Mouse (Mus musculus) neural tube, embryonic 14.5 days (tissue): Measurements from ENCODE around the gene Brap. TPM values are rescaled to one million over a fixed set of nuclear protein-coding genes. Genes with fewer than 3 reads are reported as not detected.
A peak's percentile ranks its signal among the peaks of the same experiment; 100 is the strongest.
"Not testable (repeated sequence)": the region's sequence is repeated elsewhere in the genome, so short reads cannot be mapped to it uniquely, and the experiment has no call there.

Experiments used
- ATAC-seq: fragments of 200-750 bp; cut with Nextera tagmentation; 2 replicates; pipeline ENCODE4 v1.8.0; 2017; ENCODE audit warnings: low read depth, mild to moderate bottlenecking, moderate TSS enrichment, moderate library complexity
- H3K27ac ChIP-seq: fragments of 300-500 bp; sonication (generic); 2 replicates; pipeline ENCODE4 v1.5.1; 2014; ENCODE audit warnings: low read depth, mild to moderate bottlenecking, control low read depth, low read length, moderate library complexity, mixed read lengths
- H3K27me3 ChIP-seq: fragments of 300-500 bp; sonication (generic); 2 replicates; pipeline ENCODE4 v1.6.1; 2014; ENCODE audit warnings: low read length; ENCODE audit not compliant: control insufficient read depth, insufficient read depth
- H3K36me3 ChIP-seq: fragments of 300-500 bp; sonication (generic); 2 replicates; pipeline ENCODE4 v1.6.1; 2014; ENCODE audit warnings: low read length, mixed read lengths; ENCODE audit not compliant: control insufficient read depth, insufficient read depth
- H3K4me1 ChIP-seq: fragments of 300-500 bp; sonication (generic); 2 replicates; pipeline ENCODE4 v1.6.1; 2014; ENCODE audit warnings: low read length; ENCODE audit not compliant: control insufficient read depth, insufficient read depth
- H3K4me2 ChIP-seq: fragments of 300-500 bp; sonication (generic); 2 replicates; pipeline ENCODE4 v1.6.1; 2014; ENCODE audit warnings: mild to moderate bottlenecking, low read depth, low read length, control low read depth
- H3K4me3 ChIP-seq: fragments of 300-500 bp; sonication (generic); 2 replicates; pipeline ENCODE4 v1.5.1; 2014; ENCODE audit warnings: low read depth, low read length, control low read depth, mixed read lengths
- H3K9ac ChIP-seq: fragments of 300-500 bp; sonication (generic); replicated peaks from 2 replicates; pipeline ENCODE4 v1.6.1; 2014; ENCODE audit warnings: low read depth, mild to moderate bottlenecking, control low read depth, low read length, mixed read lengths
- H3K9me3 ChIP-seq: fragments of 300-500 bp; sonication (generic); 2 replicates; pipeline ENCODE4 v1.6.1; 2016; ENCODE audit warnings: low read length; ENCODE audit not compliant: control insufficient read depth
- WGBS: fragments of 180-500 bp; shearing (Covaris S2); extraction: QIAGEN DNeasy Blood & Tissue Kit; methylation state at CpG from one replicate; pipeline ENCODE4 v1.1.7; 2014; 5-methylcytosine and 5-hydroxymethylcytosine counted together
- polyA plus RNA-seq: library from polyadenylated mRNA; unstranded; fragments of >200 nt; fragmentation: Nextera tagmentation; extraction: Ambion mirVana; gene quantifications from 2 replicates; pipeline ENCODE4 v1.2.1, GENCODE M21; 2014

Brap gene
- polyA plus RNA-seq, result 35.0 and 46.7 TPM in 2 replicates

- peak; percentile 89 for ATAC-seq
- Histone ChIP-seq H3K4me2 (peak within 1 kb of the TSS; percentile 84), H3K9me3 (no peaks in the 10 kb centered on the region), H3K27me3 (no peaks in the 10 kb centered on the region), H3K36me3 (peaks cover 7% of the 10 kb centered on the region; the same call in 1 of the 2 replicates), H3K9ac (peak within 1 kb of the TSS; percentile 90), H3K4me3 (peak within 1 kb of the TSS; percentile 95), H3K4me1 (peaks cover 9% of the 10 kb centered on the region), H3K27ac (peak within 1 kb of the TSS; percentile 55)
- WGBS, result 2% methylated on average over 81 of the region's 85 CpGs
Observed at GRCm38 (mm10) chr5:121660059-121660896, at the start of gene Brap, which contains the start of gene Acad10. Gene Brap (plus strand): TSS chr5:121660563. Gene Acad10 (minus strand): TSS chr5:121660514.

- H3K27ac ChIP-seq, result no peak overlapping the region
- ATAC-seq, result no peak
Observed at GRCm38 (mm10) chr5:121612036-121612435, 48.3 kb upstream of the Brap start.

DNA sequence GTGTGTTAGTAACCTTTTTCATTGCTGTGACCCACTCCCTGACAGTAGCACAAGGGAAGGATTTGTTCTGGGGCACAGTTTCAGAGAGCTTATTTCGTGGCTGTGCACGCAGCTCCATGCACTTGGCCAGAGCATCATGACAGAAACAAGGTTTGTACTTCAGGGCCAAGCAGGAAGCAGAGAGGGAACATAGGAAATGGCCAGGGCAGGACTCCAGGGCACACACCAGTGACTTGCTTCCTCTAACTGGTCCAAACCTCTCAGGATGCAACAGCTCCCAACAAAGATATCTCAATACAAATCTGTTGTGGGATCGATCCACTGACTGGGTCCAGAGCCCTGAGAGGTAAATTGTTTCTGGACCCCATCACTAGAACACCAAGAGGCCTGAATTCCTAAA, 45.4 kb upstream of the Brap start:
- ATAC-seq, H3K4me3 ChIP-seq, H3K27me3 ChIP-seq, H3K4me1 ChIP-seq, H3K9me3 ChIP-seq, H3K27ac ChIP-seq, H3K9ac ChIP-seq, H3K36me3 ChIP-seq, H3K4me2 ChIP-seq: not testable (repeated sequence)
- 87% methylated on average over 3 of the region's 3 CpGs for WGBS

More at GRCm38 (mm10) chr5:121612036-121612435, 48.3 kb upstream of the Brap start:
- 72% methylated on average over 6 of the region's 6 CpGs for WGBS
- no peaks in the 10 kb centered on the region for H3K4me1 ChIP-seq
- no peaks in the 10 kb centered on the region for H3K36me3 ChIP-seq
- H3K4me2 ChIP-seq, result no peak overlapping the region
- H3K4me3 ChIP-seq, result no peak overlapping the region
- H3K9ac ChIP-seq, result no peak overlapping the region
- H3K27me3 ChIP-seq, result no peaks in the 10 kb centered on the region
- H3K9me3 ChIP-seq, result no peaks in the 10 kb centered on the region

- WGBS, result 1% methylated on average over 54 of the region's 58 CpGs
- peak within 1 kb of the TSS; percentile 70 for H3K27ac ChIP-seq
Observed at GRCm38 (mm10) chr5:121618592-121619513, 41.5 kb upstream of the Brap start, which contains the start of gene Acad12. Gene Acad12 (minus strand): TSS chr5:121618938.

DNA sequence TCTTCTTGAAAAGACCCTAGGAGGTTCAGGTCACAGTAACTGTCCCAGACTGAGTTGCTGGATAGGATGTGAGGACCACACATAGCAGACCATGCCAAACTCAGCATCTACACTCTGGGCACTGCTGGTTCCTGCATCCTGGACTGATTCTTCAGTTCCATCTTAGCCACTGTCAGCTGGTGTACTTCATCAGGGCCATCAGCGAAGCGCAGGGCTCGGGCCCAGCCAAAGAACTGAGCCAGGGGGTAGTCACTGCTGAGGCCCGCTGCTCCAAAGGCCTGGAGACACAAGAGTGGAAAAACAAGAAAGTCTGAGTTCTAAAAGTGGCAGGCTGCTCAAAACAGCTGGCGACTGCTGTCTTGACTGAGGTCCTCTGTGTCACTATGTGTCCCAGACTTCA, 39.3 kb upstream of the Brap start:
- Histone ChIP-seq H3K27ac (no peak overlapping the region), H3K9ac (no peak overlapping the region), H3K4me1 (peaks cover 6% of the 10 kb centered on the region; the same call in 1 of the 2 replicates), H3K4me3 (no peak overlapping the region), H3K36me3 (no peaks in the 10 kb centered on the region), H3K4me2 (no peak overlapping the region), H3K9me3 (no peaks in the 10 kb centered on the region), H3K27me3 (no peaks in the 10 kb centered on the region)
- ATAC-seq, result no peak
- WGBS, result 97% methylated on average over 5 of the region's 5 CpGs

More at GRCm38 (mm10) chr5:121618592-121619513, 41.5 kb upstream of the Brap start, which contains the start of gene Acad12:
- Histone ChIP-seq H3K4me2 (peak within 1 kb of the TSS; percentile 73), H3K9ac (peak within 1 kb of the TSS; percentile 70), H3K4me1 (peaks cover 6% of the 10 kb centered on the region; the same call in 1 of the 2 replicates), H3K9me3 (no peaks in the 10 kb centered on the region), H3K4me3 (peak within 1 kb of the TSS; percentile 75), H3K36me3 (no peaks in the 10 kb centered on the region), H3K27me3 (no peaks in the 10 kb centered on the region)
- ATAC-seq, result peak; percentile 86

DNA sequence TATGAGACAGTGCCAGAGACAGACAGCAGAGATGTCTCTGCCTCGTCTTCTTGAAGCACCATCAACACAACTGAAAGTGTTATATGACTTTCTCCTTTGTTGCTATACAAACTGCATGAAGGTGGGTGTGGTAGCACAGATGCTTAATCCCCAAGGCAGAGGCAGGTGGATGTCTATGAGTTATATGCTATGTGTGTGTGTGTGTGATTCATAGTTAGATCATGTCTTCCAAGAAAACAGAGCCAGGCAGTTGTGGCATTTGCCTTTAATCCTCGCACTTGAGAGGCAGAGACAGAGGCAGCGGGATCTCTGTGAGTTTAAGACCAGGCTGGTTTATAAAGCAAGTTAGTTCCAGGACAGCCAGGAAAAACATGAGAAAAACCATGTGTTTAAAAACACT, 37.1 kb upstream of the Brap start:
- Histone ChIP-seq H3K4me1 (peaks cover 6% of the 10 kb centered on the region; the same call in 1 of the 2 replicates), H3K36me3 (no peaks in the 10 kb centered on the region), H3K9ac (no peak overlapping the region), H3K9me3 (no peaks in the 10 kb centered on the region), H3K4me2 (no peak overlapping the region), H3K27me3 (no peaks in the 10 kb centered on the region), H3K27ac (no peak overlapping the region), H3K4me3 (no peak overlapping the region)
- no peak for ATAC-seq
- WGBS, result 82% methylated on average over 3 of the region's 3 CpGs

GRCm38 (mm10) chr5:121627871-121628270, 32.5 kb upstream of the Brap start:
- no peak for ATAC-seq
- H3K9ac ChIP-seq, result no peak overlapping the region
- H3K9me3 ChIP-seq, result no peaks in the 10 kb centered on the region
- no peak overlapping the region for H3K27ac ChIP-seq
- no peaks in the 10 kb centered on the region for H3K36me3 ChIP-seq
- H3K4me3 ChIP-seq, result no peak overlapping the region
- H3K4me2 ChIP-seq, result no peak overlapping the region
- no peaks in the 10 kb centered on the region for H3K4me1 ChIP-seq
- 0% methylated on average over 1 of the region's 1 CpGs for WGBS
- H3K27me3 ChIP-seq, result no peaks in the 10 kb centered on the region

DNA sequence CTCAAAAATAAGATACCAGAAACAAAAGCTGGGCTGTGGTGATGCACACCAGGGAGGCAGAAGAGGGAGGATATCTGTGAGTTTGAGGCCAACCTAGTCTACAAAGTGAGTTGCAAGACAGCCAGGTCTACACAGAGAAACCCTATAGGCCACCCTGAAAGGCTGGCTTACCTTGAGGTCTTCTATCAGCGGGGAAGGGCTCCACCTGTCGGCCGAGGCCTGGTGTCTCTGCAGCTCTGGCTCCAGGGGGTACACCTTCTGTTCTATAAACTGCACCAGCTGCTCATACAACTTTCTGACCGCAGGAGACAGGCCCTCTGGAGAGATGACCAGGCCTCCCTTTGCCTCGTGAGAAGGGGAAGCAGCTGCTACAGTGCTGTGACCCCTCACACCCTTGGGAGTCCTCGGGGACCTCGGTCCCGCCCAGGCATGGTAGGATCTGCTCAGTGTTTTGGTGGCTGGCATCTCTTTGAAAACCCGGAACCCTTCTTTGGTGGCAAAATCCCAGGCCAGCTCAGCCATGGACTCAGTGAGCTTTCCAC, 29.2 kb upstream of the Brap start:
- ATAC-seq, result not testable (repeated sequence)

More for the DNA sequence above, 29.2 kb upstream of the Brap start:
- H3K4me3 ChIP-seq, H3K36me3 ChIP-seq, H3K4me1 ChIP-seq, H3K9ac ChIP-seq, H3K27me3 ChIP-seq, H3K27ac ChIP-seq, H3K9me3 ChIP-seq, H3K4me2 ChIP-seq: not testable (repeated sequence)
- 69% methylated on average over 7 of the region's 9 CpGs for WGBS
